Mouse (Mus musculus) forebrain, embryonic 16.5 days (tissue): ENCODE measurements around the gene Setd7. TPM values are rescaled to one million over a fixed set of nuclear protein-coding genes. Genes with fewer than 3 reads are reported as not detected.
A peak's percentile ranks its signal among the peaks of the same experiment; 100 is the strongest.

Source experiments
- ATAC-seq: fragments of 200-750 bp; cut with Nextera tagmentation; 2 replicates; pipeline ENCODE4 v1.8.0; 2017; ENCODE audit warnings: mild to moderate bottlenecking, moderate library complexity
- H3K27ac ChIP-seq: fragments of 300-500 bp; sonication (generic); 2 replicates; pipeline ENCODE4 v1.5.1; 2014; ENCODE audit warnings: low read length, control low read depth
- H3K27me3 ChIP-seq: fragments of 300-500 bp; sonication (generic); replicated peaks from 2 replicates; pipeline ENCODE4 v1.6.1; 2014; ENCODE audit warnings: low read length; ENCODE audit not compliant: control insufficient read depth, insufficient read depth
- H3K36me3 ChIP-seq: fragments of 300-500 bp; sonication (generic); 2 replicates; pipeline ENCODE4 v1.6.1; 2014; ENCODE audit not compliant: control insufficient read depth, insufficient read depth
- H3K4me1 ChIP-seq: fragments of 300-500 bp; sonication (generic); replicated peaks from 2 replicates; pipeline ENCODE4 v1.6.1; 2014; ENCODE audit warnings: low read length; ENCODE audit not compliant: control insufficient read depth, insufficient read depth
- H3K4me2 ChIP-seq: fragments of 300-500 bp; sonication (generic); 2 replicates; pipeline ENCODE4 v1.6.1; 2014; ENCODE audit warnings: mild to moderate bottlenecking, low read length, control low read depth
- H3K4me3 ChIP-seq: fragments of 300-500 bp; sonication (generic); replicated peaks from 2 replicates; pipeline ENCODE4 v1.5.1; 2014; ENCODE audit warnings: mild to moderate bottlenecking, low read length, control low read depth
- H3K9ac ChIP-seq: fragments of 300-500 bp; sonication (generic); replicated peaks from 2 replicates; pipeline ENCODE4 v1.6.1; 2014; ENCODE audit warnings: low read depth, low read length, control low read depth
- H3K9me3 ChIP-seq: fragments of 300-500 bp; sonication (generic); 2 replicates; pipeline ENCODE4 v1.6.1; 2016; ENCODE audit warnings: low read length; ENCODE audit not compliant: control insufficient read depth
- WGBS: fragments of 180-500 bp; shearing (Covaris S2); extraction: QIAGEN DNeasy Blood & Tissue Kit; methylation state at CpG from one replicate; pipeline ENCODE4 v1.1.7; 2014; 5-methylcytosine and 5-hydroxymethylcytosine counted together
- polyA plus RNA-seq: library from polyadenylated mRNA; unstranded; fragments of >200 nt; fragmentation: Nextera tagmentation; extraction: Ambion mirVana; gene quantifications from 2 replicates; pipeline ENCODE4 v1.2.1, GENCODE M21; 2015

Gene Setd7
- polyA plus RNA-seq, 1 experiment from 2014 or later: 4.5 TPM

DNA sequence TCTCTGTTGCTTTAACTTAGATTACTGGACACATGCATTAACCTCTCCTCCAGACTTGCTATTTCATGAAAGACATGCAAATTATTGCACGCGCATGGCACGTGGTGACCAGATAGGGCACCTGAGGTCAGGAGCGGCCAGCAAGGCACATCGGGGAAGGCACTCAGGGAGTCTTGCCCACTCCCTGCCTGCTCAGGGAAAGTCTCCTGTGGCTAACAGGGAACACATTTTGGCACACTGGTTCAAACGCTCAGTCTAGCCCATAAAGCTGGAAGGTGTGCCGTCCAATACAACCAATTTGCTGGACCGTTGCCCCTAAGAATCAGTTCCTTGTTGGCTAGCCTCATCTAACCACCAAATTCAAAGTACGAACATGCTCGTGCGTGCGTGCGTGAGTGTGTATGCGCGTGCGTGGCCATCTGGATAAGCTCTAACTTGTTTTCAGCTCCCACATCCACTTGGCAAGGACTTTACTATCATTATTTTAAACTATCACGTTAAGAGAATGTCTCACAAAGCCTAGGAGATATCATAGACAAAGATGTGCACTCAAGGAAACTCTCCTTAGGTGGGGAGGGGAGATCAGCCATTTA, 11.6 kb downstream of the Setd7 start:
- no peak for ATAC-seq
- H3K4me1 ChIP-seq: peaks cover 27% of the 10 kb centered on the region
- H3K27me3 ChIP-seq: no peaks in the 10 kb centered on the region
- H3K27ac ChIP-seq: no peak overlapping the region
- no peak overlapping the region for H3K4me3 ChIP-seq
- H3K9me3 ChIP-seq: no peaks in the 10 kb centered on the region
- WGBS: 77% methylated on average over 17 of the region's 17 CpGs
- H3K4me2 ChIP-seq: no peak overlapping the region
- no peak overlapping the region for H3K9ac ChIP-seq
- 0 out of 2 replicates have a peak, but pooled peaks cover 2% of the 10 kb centered on the region for H3K36me3 ChIP-seq

DNA sequence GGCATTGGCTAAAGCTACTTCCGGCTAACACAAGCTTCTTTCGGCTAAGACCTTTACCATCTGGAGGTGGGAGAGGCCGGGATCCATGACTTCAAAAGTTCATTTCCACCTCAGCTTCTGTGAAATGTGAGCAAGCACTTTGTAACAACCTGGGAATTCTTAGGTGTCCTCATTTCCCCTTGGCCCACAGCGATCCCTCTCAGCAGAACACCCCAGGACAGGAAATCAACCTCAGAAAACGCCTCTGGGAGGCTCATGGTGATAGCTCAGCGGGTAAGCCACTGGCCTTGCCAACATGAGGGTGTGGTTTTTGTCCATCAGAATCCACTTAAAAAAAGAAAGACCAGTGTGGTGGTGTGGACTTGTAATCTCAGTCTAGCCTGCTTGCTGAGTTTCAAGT, 13.1 kb downstream of the Setd7 start:
- no peak for ATAC-seq
- H3K9me3 ChIP-seq: no peaks in the 10 kb centered on the region
- no peak overlapping the region for H3K4me2 ChIP-seq
- no peak overlapping the region for H3K27ac ChIP-seq
- H3K27me3 ChIP-seq: no peaks in the 10 kb centered on the region
- 93% methylated on average over 6 of the region's 6 CpGs for WGBS
- peaks cover 2% of the 10 kb centered on the region; the same call in 1 of the 2 replicates for H3K36me3 ChIP-seq
- no peak overlapping the region for H3K4me3 ChIP-seq
- H3K9ac ChIP-seq: no peak overlapping the region
- peaks cover 14% of the 10 kb centered on the region for H3K4me1 ChIP-seq

DNA sequence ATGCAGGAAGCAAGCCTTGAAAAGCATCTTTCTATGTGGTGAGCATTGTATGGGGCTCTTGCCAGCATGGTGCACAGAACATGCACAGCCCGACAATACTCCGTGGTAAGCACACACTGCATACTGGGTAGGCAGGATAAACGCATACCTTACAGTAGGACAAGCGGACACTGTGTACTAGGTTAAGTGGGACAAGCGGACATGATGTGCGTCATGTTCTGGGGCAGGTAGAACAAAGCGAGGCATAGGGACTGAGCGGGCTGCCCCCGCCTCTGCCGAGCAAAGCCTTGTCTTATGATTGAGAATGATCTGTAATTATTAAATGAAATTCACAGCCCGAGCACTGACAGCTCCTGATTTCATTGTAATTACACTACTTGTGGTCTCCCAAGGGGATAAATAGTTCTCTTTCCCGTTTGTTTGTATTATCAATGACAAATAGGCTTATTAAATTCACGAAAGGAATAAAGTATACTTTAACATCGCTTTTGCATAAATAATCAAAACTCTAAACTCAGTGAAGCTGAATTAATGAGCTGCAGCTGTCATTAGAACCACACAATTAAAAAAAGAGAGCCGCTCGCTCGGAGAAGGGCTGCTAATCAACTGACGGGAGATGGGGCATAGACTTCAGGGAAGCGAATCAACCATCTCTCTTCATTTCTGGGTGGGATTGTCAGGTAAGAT, 16.1 kb downstream of the Setd7 start:
- Histone ChIP-seq H3K27ac (peak overlapping the region; percentile 82), H3K9ac (0 out of 2 replicates have a peak overlapping the region, but pooled peaks have one; percentile 8), H3K4me2 (peak overlapping the region; percentile 45), H3K36me3 (peaks cover 9% of the 10 kb centered on the region; the same call in 1 of the 2 replicates), H3K4me3 (no peak overlapping the region), H3K4me1 (peaks cover 13% of the 10 kb centered on the region), H3K9me3 (no peaks in the 10 kb centered on the region), H3K27me3 (no peaks in the 10 kb centered on the region)
- 22% methylated on average over 19 of the region's 19 CpGs for WGBS
- ATAC-seq: peak; percentile 85

DNA sequence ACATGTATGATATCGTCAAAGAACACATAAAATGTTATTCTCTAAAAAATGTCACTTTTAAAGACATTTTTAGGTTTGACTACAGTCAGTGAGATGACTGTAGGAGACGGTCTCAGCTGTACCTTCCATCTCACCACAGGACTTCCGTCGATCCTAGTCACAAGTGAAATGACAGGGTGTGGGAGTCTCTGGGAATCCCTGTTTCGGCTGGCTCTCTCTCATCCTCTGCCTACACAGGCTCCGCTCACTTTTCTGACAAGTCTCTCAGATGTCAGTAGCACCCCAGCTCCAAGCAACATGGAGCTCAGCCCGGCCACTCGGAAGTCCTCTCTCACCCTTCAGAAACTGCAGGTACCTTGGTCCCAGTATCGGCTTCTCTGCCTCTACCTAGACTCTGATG, 20.0 kb downstream of the Setd7 start:
- no peak overlapping the region for H3K27ac ChIP-seq
- no peak overlapping the region for H3K4me3 ChIP-seq
- no peak overlapping the region for H3K4me2 ChIP-seq
- ATAC-seq: no peak
- peaks cover 20% of the 10 kb centered on the region for H3K36me3 ChIP-seq
- 96% methylated on average over 9 of the region's 9 CpGs for WGBS
- H3K9me3 ChIP-seq: no peaks in the 10 kb centered on the region
- no peaks in the 10 kb centered on the region for H3K27me3 ChIP-seq
- no peak overlapping the region for H3K9ac ChIP-seq
- H3K4me1 ChIP-seq: peaks cover 13% of the 10 kb centered on the region

DNA sequence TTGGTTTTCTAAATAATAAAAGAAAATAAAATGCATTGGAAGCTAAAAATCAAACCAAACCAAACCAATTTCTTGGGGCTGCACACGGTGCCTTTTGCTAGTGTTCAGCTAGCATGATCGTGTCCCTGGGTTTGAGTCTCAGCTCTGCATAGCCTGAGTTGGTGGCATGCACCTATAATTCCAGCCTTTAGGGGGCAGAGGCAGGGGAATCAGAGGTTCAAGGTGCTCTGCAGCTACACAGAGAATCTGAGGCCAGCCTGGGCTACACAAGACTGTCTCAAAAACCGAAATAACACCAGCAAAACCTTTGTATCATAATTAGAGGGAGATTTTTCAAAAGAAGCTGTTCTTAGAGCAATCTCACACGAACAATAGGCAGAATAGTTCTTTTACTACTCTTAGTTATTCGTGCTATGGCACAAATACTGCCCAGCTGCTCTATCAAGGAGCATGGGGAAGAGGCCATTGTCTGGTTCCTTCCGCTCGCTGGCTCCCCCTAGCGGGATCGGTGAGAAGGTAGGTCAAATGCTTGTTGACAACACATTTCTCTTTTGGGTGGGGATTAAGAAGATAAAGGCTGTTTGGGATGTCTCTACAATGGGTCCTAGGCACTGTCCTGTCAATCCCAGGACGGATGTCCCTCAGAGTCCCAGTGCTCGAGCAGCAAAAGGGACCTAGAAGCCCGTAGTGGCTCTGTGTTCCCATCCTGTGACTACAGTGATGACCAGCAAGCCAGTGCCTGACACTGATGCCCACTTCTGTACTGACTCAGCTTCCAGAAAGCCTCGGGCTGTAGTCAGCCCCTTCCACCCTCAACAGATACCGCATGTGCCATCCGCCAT, 20.9 kb downstream of the Setd7 start:
- Histone ChIP-seq H3K4me2 (no peak overlapping the region), H3K27ac (no peak overlapping the region), H3K4me1 (peaks cover 7% of the 10 kb centered on the region), H3K4me3 (no peak overlapping the region), H3K27me3 (no peaks in the 10 kb centered on the region), H3K9me3 (no peaks in the 10 kb centered on the region), H3K9ac (no peak overlapping the region), H3K36me3 (peaks cover 27% of the 10 kb centered on the region)
- WGBS: 57% methylated on average over 15 of the region's 15 CpGs
- ATAC-seq: no peak; the same call in 1 of the 2 replicates

DNA sequence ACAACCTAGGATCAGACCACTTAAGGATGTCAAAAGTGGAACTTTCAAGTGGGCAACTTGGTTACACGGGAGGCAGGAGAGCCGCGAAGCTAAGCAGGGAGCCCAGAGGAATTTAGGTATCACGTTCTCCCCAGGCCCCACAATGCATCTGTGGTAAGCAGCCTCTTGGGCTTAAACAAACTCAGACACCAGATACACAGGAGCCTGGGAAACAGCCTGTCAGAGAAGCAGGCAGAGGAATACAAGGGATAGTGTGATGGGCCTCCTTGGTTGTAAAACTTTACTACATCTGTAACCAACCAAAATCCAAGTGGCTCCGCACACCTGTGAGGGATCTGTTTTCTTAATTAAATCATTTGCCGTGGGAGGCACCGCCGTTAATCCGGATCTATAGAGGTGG, 26.7 kb downstream of the Setd7 start:
- peaks cover 9% of the 10 kb centered on the region for H3K4me1 ChIP-seq
- H3K27me3 ChIP-seq: no peaks in the 10 kb centered on the region
- H3K9ac ChIP-seq: no peak overlapping the region
- no peak overlapping the region for H3K4me3 ChIP-seq
- H3K27ac ChIP-seq: no peak overlapping the region
- no peak for ATAC-seq
- 86% methylated on average over 9 of the region's 9 CpGs for WGBS
- no peaks in the 10 kb centered on the region for H3K9me3 ChIP-seq
- no peak overlapping the region for H3K4me2 ChIP-seq
- peaks cover 34% of the 10 kb centered on the region for H3K36me3 ChIP-seq

DNA sequence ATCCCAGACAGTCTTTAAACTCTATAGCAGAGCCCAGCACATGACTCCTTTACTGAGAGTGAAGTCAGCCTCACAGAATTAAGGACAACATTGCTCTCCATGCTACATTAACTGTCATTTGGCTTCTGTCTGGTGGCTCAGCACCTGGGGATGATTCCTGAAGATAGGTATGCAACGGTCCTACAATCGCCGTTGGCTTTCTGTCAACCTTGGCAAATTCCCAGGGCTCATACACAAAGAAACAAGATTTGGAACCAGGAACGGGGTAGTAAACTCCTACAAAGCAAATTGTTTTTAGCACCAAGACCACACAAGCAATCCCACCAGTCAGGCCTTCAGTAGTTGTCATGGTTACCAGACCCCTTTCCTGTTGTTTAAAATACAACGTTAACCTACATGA, 27.1 kb downstream of the Setd7 start:
- H3K4me2 ChIP-seq: no peak overlapping the region
- H3K4me1 ChIP-seq: peaks cover 9% of the 10 kb centered on the region
- no peak overlapping the region for H3K27ac ChIP-seq
- no peaks in the 10 kb centered on the region for H3K9me3 ChIP-seq
- H3K36me3 ChIP-seq: peaks cover 34% of the 10 kb centered on the region
- 59% methylated on average over 5 of the region's 5 CpGs for whole genome bisulfite sequencing
- ATAC-seq: no peak
- no peak overlapping the region for H3K9ac ChIP-seq
- no peak overlapping the region for H3K4me3 ChIP-seq
- H3K27me3 ChIP-seq: no peaks in the 10 kb centered on the region

DNA sequence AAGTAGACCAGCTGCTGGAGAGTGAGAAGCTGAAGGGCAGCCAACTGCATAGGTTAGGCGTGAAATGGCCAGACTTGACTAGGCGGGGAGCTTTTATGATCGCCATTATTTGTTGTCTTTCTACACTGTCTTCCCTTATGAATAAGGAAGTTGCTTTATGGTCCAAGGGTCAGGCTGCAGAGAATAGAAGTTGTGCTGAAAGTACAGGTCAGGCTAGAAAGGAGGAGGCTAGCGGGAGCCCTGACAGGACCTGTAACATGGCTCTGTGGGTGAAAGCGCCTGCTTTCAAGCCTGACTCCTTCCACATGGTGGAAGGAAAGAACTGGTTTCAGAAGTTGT, 28.4 kb downstream of the Setd7 start:
- peak; percentile 27; the same call in 1 of the 2 replicates for ATAC-seq
- no peak overlapping the region for H3K4me3 ChIP-seq
- H3K27me3 ChIP-seq: no peaks in the 10 kb centered on the region
- H3K9me3 ChIP-seq: no peaks in the 10 kb centered on the region
- no peak overlapping the region; the same call in 1 of the 2 replicates for H3K9ac ChIP-seq
- no peak overlapping the region for H3K4me2 ChIP-seq
- H3K36me3 ChIP-seq: peaks cover 33% of the 10 kb centered on the region
- peak overlapping the region; percentile 65 for H3K27ac ChIP-seq
- WGBS: 72% methylated on average over 5 of the region's 5 CpGs
- peaks cover 9% of the 10 kb centered on the region for H3K4me1 ChIP-seq
